Mouse (Mus musculus) lung, postnatal 25 days (tissue): ENCODE measurements around the gene Amigo1.
"Not testable (repeated sequence)": the region's sequence is repeated elsewhere in the genome, so short reads cannot be mapped to it uniquely, and the experiment has no call there.

Experiments
- DNase-seq: peaks from one replicate; pipeline ENCODE4 v3.0.0; 2022; ENCODE audit warnings: low spot score

The Amigo1 gene

GRCm38 (mm10) chr3:108209946-108210770 lies 24.0 kb downstream of the Amigo1 start:
- peak; percentile 95 for DNase-seq

GRCm38 (mm10) chr3:108210771-108211139 lies 24.6 kb downstream of the Amigo1 start, which contains the start of gene Atxn7l2:
Atxn7l2 (minus strand) TSS chr3:108210934.
- DNase-seq, result no peak

- DNase-seq, result no peak
Measured at GRCm38 (mm10) chr3:108211845-108212244, 25.7 kb downstream of the Amigo1 start.

- no peak for DNase-seq
Measured at GRCm38 (mm10) chr3:108212406-108212805, 26.3 kb downstream of the Amigo1 start.

- no peak for DNase-seq
Measured at GRCm38 (mm10) chr3:108214734-108215133, 28.6 kb downstream of the Amigo1 start.

- no peak for DNase-seq
Measured at GRCm38 (mm10) chr3:108220661-108221060, 34.5 kb downstream of the Amigo1 start.

- DNase-seq, result no peak
Measured at GRCm38 (mm10) chr3:108225711-108226557, 39.8 kb downstream of the Amigo1 start.

- no peak for DNase-seq
Measured at GRCm38 (mm10) chr3:108226558-108227350, 40.6 kb downstream of the Amigo1 start, which contains the start of gene Sypl2. Sypl2 (minus strand) TSS chr3:108226648.

- no peak for DNase-seq
Measured at GRCm38 (mm10) chr3:108227521-108227920, 41.4 kb downstream of the Amigo1 start.

GRCm38 (mm10) chr3:108231646-108232045 lies 45.5 kb downstream of the Amigo1 start:
- DNase-seq, result no peak

GRCm38 (mm10) chr3:108237474-108238102 lies 51.5 kb downstream of the Amigo1 start:
- not testable (repeated sequence) for DNase-seq

GRCm38 (mm10) chr3:108241243-108241839 lies 55.2 kb downstream of the Amigo1 start:
- no peak for DNase-seq
